Mouse (Mus musculus): ENCODE data around the gene Gfra4. TPM values are rescaled to one million over a fixed set of nuclear protein-coding genes. Genes with fewer than 3 reads are reported as not detected.

Gene Gfra4
- total RNA-seq, 4 experiments from 2014 or later, result 52.8 to 62.0 (median 58.8) TPM

Small RNA genes lying within 50 kb of the gene (microRNA-seq; reads per million reads assigned to microRNA genes)
- 0 to 0.51 reads per million in 2 experiments for gene Mir6973b

Other genes with a start within 250 kb of the Gfra4 start
- gene 4930402H24Rik, start 136.7 kb downstream of the Gfra4 start, total RNA-seq (2022), result 100 to 1,000 TPM in 1 of 4 experiments, 10 to 100 TPM in 3; 74.4 to 113 (median 91.0) TPM
- 100 to 1,000 TPM in 3 of 4 experiments, 10 to 100 TPM in 1; 98.2 to 108 (median 104) TPM for gene Atrn, start 136.6 kb downstream of the Gfra4 start, total RNA-seq (2022)
- gene Adam33, start 20.7 kb upstream of the Gfra4 start, total RNA-seq (2022), result 1 to 10 TPM in 2 of 4 experiments, under 1 TPM in 2; 0.62 to 1.4 (median 1.0) TPM
- 1 to 10 TPM in 1 of 4 experiments, under 1 TPM in 3; 0.39 to 1.5 (median 0.75) TPM for gene Siglec1, start 43.7 kb upstream of the Gfra4 start, total RNA-seq (2022)
- gene Hspa12b, start 84.2 kb upstream of the Gfra4 start, total RNA-seq (2022), result 10 to 100 TPM in 2 of 4 experiments, 1 to 10 TPM in 2; 8.8 to 11.8 (median 9.6) TPM
- not detected for gene Gm11037, start 90.4 kb upstream of the Gfra4 start, total RNA-seq (2022)
- 10 to 100 TPM; 53.5 to 59.8 (median 57.2) TPM for gene 1700037H04Rik, start 117.0 kb upstream of the Gfra4 start, total RNA-seq (2022)
- gene Cenpb, start 137.0 kb upstream of the Gfra4 start, total RNA-seq (2022), result 10 to 100 TPM; 65.8 to 79.4 (median 73.1) TPM
- gene Cdc25b, start 143.9 kb upstream of the Gfra4 start, total RNA-seq (2022), result 10 to 100 TPM; 21.6 to 31.4 (median 25.4) TPM
- 10 to 100 TPM in 2 of 4 experiments, 1 to 10 TPM in 2; 6.7 to 10.7 (median 8.8) TPM for gene Spef1, start 144.2 kb upstream of the Gfra4 start, total RNA-seq (2022)
- gene Ap5s1, start 164.0 kb upstream of the Gfra4 start, total RNA-seq (2022), result 10 to 100 TPM; 20.9 to 24.2 (median 22.8) TPM
- gene Mavs, start 191.0 kb upstream of the Gfra4 start, total RNA-seq (2022), result 1 to 10 TPM; 8.5 to 9.1 (median 8.8) TPM
- 10 to 100 TPM; 43.7 to 61.7 (median 52.4) TPM for gene Pank2, start 219.4 kb upstream of the Gfra4 start, total RNA-seq (2022)

Data from layer of hippocampus, adult 8-10 months (tissue).